Mouse (Mus musculus) bone marrow, adult 2 months (tissue): ENCODE measurements around the gene Gm9837. TPM values are rescaled to one million over a fixed set of nuclear protein-coding genes. Genes with fewer than 3 reads are reported as not detected.
"Not testable (repeated sequence)": the region's sequence is repeated elsewhere in the genome, so short reads cannot be mapped to it uniquely, and the experiment has no call there.

ENCODE experiments used
- H3K27ac ChIP-seq: fragments of 200-500 bp; 2 replicates; pipeline ENCODE4 v1.5.1; 2012; ENCODE audit warnings: low read depth, mild to moderate bottlenecking, control low read depth, inconsistent platforms, low read length; ENCODE audit not compliant: control insufficient read depth, poor library complexity, insufficient read depth
- H3K4me1 ChIP-seq: fragments of 200-500 bp; 2 replicates; pipeline ENCODE4 v1.6.1; 2011; ENCODE audit warnings: low read length; ENCODE audit not compliant: control insufficient read depth, insufficient read depth
- H3K4me3 ChIP-seq: fragments of 200-500 bp; replicated peaks from 2 replicates; pipeline ENCODE3; 2011; ENCODE audit warnings: mild to moderate bottlenecking, low read depth, low read length, control low read depth; ENCODE audit not compliant: control insufficient read depth
- CTCF ChIP-seq: fragments of 200-500 bp; IDR thresholded peaks from 2 replicates; pipeline ENCODE4 v1.5.1; 2011; ENCODE audit warnings: low read length, control low read depth; ENCODE audit not compliant: control insufficient read depth, insufficient read depth
- POLR2A ChIP-seq: fragments of 200-500 bp; IDR thresholded peaks from 2 replicates; pipeline ENCODE4 v1.6.1; 2011; ENCODE audit warnings: low read depth, mild to moderate bottlenecking, control low read depth, low read length, borderline replicate concordance; ENCODE audit not compliant: control insufficient read depth
- WGBS: fragments of 180-500 bp; shearing (Covaris S2); methylation state at CpG from one replicate; pipeline ENCODE4 v1.1.7; 2018; 5-methylcytosine and 5-hydroxymethylcytosine counted together
- polyA plus RNA-seq: library from polyadenylated mRNA; stranded (reverse); fragments of >200 nt; gene quantifications from 2 replicates; pipeline ENCODE4 v1.2.4, GENCODE M21; 2011; ENCODE audit warnings: low replicate concordance; ENCODE audit not compliant: missing spikeins, insufficient read depth, insufficient read length

The Gm9837 gene
- polyA plus RNA-seq, 1 experiment, result not detected

GRCm38 (mm10) chr11:53428716-53429057 lies 41.6 kb downstream of the Gm9837 start:
- no peak overlapping the region for H3K27ac ChIP-seq
- peaks cover 4% of the 10 kb centered on the region for H3K4me1 ChIP-seq
- H3K4me3 ChIP-seq, result no peak overlapping the region
- 93% methylated on average over 5 of the region's 5 CpGs for WGBS
- no peak for TF ChIP-seq POLR2A
- no peak for TF ChIP-seq CTCF

GRCm38 (mm10) chr11:53427993-53428715 lies 42.1 kb downstream of the Gm9837 start:
- TF ChIP-seq CTCF (no peak), POLR2A (no peak)
- WGBS, result 84% methylated on average over 3 of the region's 3 CpGs
- H3K4me3 ChIP-seq, result no peak overlapping the region
- H3K4me1 ChIP-seq, result peaks cover 4% of the 10 kb centered on the region
- H3K27ac ChIP-seq, result no peak overlapping the region

- not testable (repeated sequence) for H3K4me3 ChIP-seq, H3K4me1 ChIP-seq, H3K27ac ChIP-seq
- WGBS, result 87% methylated on average over 3 of the region's 3 CpGs
These were observed 43.4 kb downstream of the Gm9837 start for GRCm38 (mm10) chr11:53426914-53427313.

- Histone ChIP-seq H3K4me3 (no peak overlapping the region), H3K4me1 (peaks cover 3% of the 10 kb centered on the region), H3K27ac (no peak overlapping the region)
- 81% methylated on average over 6 of the region's 6 CpGs for WGBS
- TF ChIP-seq CTCF, result no peak
- TF ChIP-seq POLR2A, result no peak
These were observed 44.5 kb downstream of the Gm9837 start for GRCm38 (mm10) chr11:53425711-53426255.

- Histone ChIP-seq H3K4me3 (no peak overlapping the region), H3K4me1 (peaks cover 3% of the 10 kb centered on the region), H3K27ac (no peak overlapping the region)
- 78% methylated on average over 3 of the region's 3 CpGs for WGBS
- TF ChIP-seq POLR2A (no peak), CTCF (no peak)
These were observed 45.0 kb downstream of the Gm9837 start for GRCm38 (mm10) chr11:53425251-53425650.

- TF ChIP-seq POLR2A (no peak), CTCF (no peak)
- H3K4me1 ChIP-seq, result no peaks in the 10 kb centered on the region; the same call in none of the 2 replicates
- whole genome bisulfite sequencing, result 58% methylated on average over 2 of the region's 2 CpGs
- no peak overlapping the region for H3K27ac ChIP-seq
- H3K4me3 ChIP-seq, result no peak overlapping the region
These were observed 45.5 kb downstream of the Gm9837 start for GRCm38 (mm10) chr11:53424826-53425225.

- H3K27ac ChIP-seq, result no peak within 1 kb of the TSS
- no peaks in the 10 kb centered on the region; the same call in 1 of the 2 replicates for H3K4me1 ChIP-seq
- WGBS, result 74% methylated on average over 4 of the region's 4 CpGs
- no peak for TF ChIP-seq CTCF
- TF ChIP-seq POLR2A, result no peak
- no peak within 1 kb of the TSS for H3K4me3 ChIP-seq
These were observed 47.2 kb downstream of the Gm9837 start, which contains the start of gene Leap2 for GRCm38 (mm10) chr11:53423036-53423435. Gene Leap2, minus strand, starts transcription at chr11:53423170.

Other genes starting within 250 kb of the Gm9837 start
- gene Hspa4, start 170.0 kb downstream of the Gm9837 start, polyA plus RNA-seq, result 41.5 and 98.4 TPM in 2 replicates
- 9.6 and 16.2 TPM in 2 replicates for gene Zcchc10, start 145.8 kb downstream of the Gm9837 start, polyA plus RNA-seq
- 7.9 and 36.2 TPM in 2 replicates for gene Aff4, start 119.6 kb downstream of the Gm9837 start, polyA plus RNA-seq
- not detected in 2 replicates for gene Leap2, start 47.3 kb downstream of the Gm9837 start, polyA plus RNA-seq
- 161 and 271 TPM in 2 replicates for gene Uqcrq, start 39.6 kb downstream of the Gm9837 start, polyA plus RNA-seq
- gene Gdf9, start 39.5 kb downstream of the Gm9837 start, polyA plus RNA-seq, result 0.85 TPM in 1 of 2 replicates, not detected in the other
- gene Gm10447, start 13.4 kb downstream of the Gm9837 start, polyA plus RNA-seq, result 0.41 TPM in 1 of 2 replicates, not detected in the other
- gene Shroom1, start 13.3 kb downstream of the Gm9837 start, polyA plus RNA-seq, result 0.70 TPM in 1 of 2 replicates, not detected in the other
- gene Gm9945, start 9.7 kb upstream of the Gm9837 start, polyA plus RNA-seq, result not detected in 2 replicates
- gene Sowaha, start 9.8 kb upstream of the Gm9837 start, polyA plus RNA-seq, result 8.2 and 13.3 TPM in 2 replicates
- 38.7 and 52.2 TPM in 2 replicates for gene Sept8, start 48.8 kb upstream of the Gm9837 start, polyA plus RNA-seq
- gene Kif3a, start 96.9 kb upstream of the Gm9837 start, polyA plus RNA-seq, result 3.7 and 4.5 TPM in 2 replicates
- not detected in 2 replicates for gene Il4, start 148.2 kb upstream of the Gm9837 start, polyA plus RNA-seq
- gene Il13, start 164.2 kb upstream of the Gm9837 start, polyA plus RNA-seq, result not detected in 2 replicates
- gene Rad50, start 236.8 kb upstream of the Gm9837 start, polyA plus RNA-seq, result 8.9 and 15.2 TPM in 2 replicates